Mouse (Mus musculus): ENCODE measurements around the gene Sertad4.

DNA sequence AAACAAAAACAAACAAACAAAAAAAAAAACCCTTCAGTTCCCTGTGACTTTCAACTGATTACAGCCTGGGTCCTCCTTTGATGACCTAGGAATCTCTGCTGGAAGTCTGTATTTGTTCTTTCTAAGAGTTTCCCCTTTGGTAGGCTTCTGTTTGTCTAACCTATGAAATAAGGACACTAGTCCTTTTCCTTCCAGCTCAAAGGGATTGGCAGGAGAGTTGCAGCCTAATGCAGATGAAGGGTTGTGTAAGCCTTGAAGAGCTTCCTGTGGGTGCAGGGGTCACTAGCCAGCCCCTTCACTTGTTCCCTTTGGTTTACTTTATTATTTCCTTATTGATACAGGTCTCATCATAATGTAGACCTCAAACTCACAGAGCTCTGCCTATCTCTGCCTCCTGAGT lies 27.6 kb downstream of the Sertad4 start:
- TF ChIP-seq POLR2A (IDR thresholded peaks at IDR 0.05; ENCODE audit: borderline replicate concordance, control insufficient read depth, low read depth, low read length) (no peak), CTCF (IDR thresholded peaks at IDR 0.05; ENCODE audit: control insufficient read depth, insufficient read depth, low read length) (no peak)

All from bone marrow, adult 2 months (tissue).